Mouse (Mus musculus): Measurements from ENCODE around the gene Brap.
"Not testable (repeated sequence)": the region's sequence is repeated elsewhere in the genome, so short reads cannot be mapped to it uniquely, and the experiment has no call there.

The Brap gene

GRCm38 (mm10) chr5:121657656-121658055 is 2.7 kb upstream of the Brap start:
- DNase-seq (ENCODE audit: low read depth, low spot score); H3K36me3 ChIP-seq (ENCODE audit: control insufficient read depth, insufficient read depth, low read length, poor library complexity, severe bottlenecking); H3K27me3 ChIP-seq (ENCODE audit: control insufficient read depth, insufficient read depth, low read length, poor library complexity, severe bottlenecking): not testable (repeated sequence)

DNA sequence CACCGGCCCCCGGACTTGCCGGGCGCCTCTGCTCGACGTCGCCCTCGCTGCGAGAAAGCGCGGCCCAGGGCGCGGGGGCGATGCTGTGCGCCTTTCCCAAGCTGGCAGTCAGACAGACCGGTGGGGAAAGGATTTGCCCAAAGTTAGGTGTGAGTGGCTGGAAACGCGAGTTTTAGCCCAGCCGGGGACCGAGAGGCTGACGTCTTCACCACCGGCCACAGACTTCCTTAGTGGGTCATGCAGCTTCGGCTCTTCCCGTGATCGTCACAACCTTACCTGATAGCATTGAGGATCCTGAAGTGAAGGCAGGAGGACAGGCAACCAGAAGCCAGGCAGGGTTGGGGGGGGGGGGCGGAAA is 513 bp downstream of the Brap start:
- peak; percentile 52 for DNase-seq (ENCODE audit: low read depth, low spot score)
- Histone ChIP-seq H3K27me3 (ENCODE audit: control insufficient read depth, insufficient read depth, low read length, poor library complexity, severe bottlenecking) (no peaks in the 10 kb centered on the region), H3K36me3 (ENCODE audit: control insufficient read depth, insufficient read depth, low read length, poor library complexity, severe bottlenecking) (peaks cover 2% of the 10 kb centered on the region)

GRCm38 (mm10) chr5:121661494-121661893 is 1.1 kb downstream of the Brap start:
- DNase-seq (ENCODE audit: low read depth, low spot score): no peak
- no peaks in the 10 kb centered on the region for H3K27me3 ChIP-seq (ENCODE audit: control insufficient read depth, insufficient read depth, low read length, poor library complexity, severe bottlenecking)

GRCm38 (mm10) chr5:121663456-121663855 is 3.1 kb downstream of the Brap start:
- DNase-seq (ENCODE audit: low read depth, low spot score): no peak
- no peaks in the 10 kb centered on the region for H3K27me3 ChIP-seq (ENCODE audit: control insufficient read depth, insufficient read depth, low read length, poor library complexity, severe bottlenecking)
- peaks cover 5% of the 10 kb centered on the region for H3K36me3 ChIP-seq (ENCODE audit: control insufficient read depth, insufficient read depth, low read length, poor library complexity, severe bottlenecking)

More at GRCm38 (mm10) chr5:121661494-121661893, 1.1 kb downstream of the Brap start:
- H3K36me3 ChIP-seq (ENCODE audit: control insufficient read depth, insufficient read depth, low read length, poor library complexity, severe bottlenecking): peaks cover 2% of the 10 kb centered on the region

DNA sequence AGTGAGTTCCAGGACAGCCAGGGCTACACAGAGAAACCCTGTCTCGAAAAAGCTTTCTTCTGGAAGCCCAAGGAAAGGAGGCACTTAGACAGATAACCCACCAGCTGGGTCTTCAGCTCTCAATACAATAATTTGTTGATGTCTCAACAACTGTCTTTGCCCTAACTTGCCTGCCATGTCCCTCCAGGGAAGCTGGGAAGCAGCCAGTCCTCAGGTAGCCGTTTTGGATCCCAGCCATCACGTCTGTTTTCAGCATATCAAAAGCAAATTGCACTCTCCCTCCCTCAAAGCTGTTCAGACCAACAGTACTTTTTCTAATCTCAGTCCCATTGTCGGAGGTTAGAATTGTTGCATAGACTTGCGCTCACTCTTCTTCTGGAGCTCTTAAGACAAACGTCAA is 3.7 kb downstream of the Brap start:
- Histone ChIP-seq H3K27me3 (ENCODE audit: control insufficient read depth, insufficient read depth, low read length, poor library complexity, severe bottlenecking) (no peaks in the 10 kb centered on the region), H3K36me3 (ENCODE audit: control insufficient read depth, insufficient read depth, low read length, poor library complexity, severe bottlenecking) (peaks cover 5% of the 10 kb centered on the region)
- DNase-seq (ENCODE audit: low read depth, low spot score): no peak

GRCm38 (mm10) chr5:121664971-121665370 is 4.6 kb downstream of the Brap start:
- no peaks in the 10 kb centered on the region for H3K27me3 ChIP-seq (ENCODE audit: control insufficient read depth, insufficient read depth, low read length, poor library complexity, severe bottlenecking)
- peaks cover 5% of the 10 kb centered on the region for H3K36me3 ChIP-seq (ENCODE audit: control insufficient read depth, insufficient read depth, low read length, poor library complexity, severe bottlenecking)
- DNase-seq (ENCODE audit: low read depth, low spot score): no peak

DNA sequence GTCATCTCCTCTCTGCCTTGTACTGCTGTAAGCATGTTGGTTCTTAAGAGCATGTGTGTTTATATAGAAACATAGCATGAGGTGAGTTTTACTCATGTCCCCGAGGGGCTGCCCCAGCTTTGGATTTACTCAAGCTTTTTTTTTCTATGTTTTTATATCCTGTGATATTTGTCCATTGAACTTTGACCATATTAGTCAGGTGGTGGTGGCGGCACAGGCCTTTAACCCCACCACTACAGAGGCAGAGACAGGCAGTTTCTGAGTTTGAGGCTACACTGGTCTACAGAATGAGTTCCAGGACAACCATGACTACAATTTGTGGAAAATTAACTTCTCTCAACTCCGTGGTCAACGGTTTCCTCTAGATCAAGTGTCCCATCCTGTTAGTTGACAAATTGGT is 6.7 kb downstream of the Brap start:
- Histone ChIP-seq H3K27me3 (ENCODE audit: control insufficient read depth, insufficient read depth, low read length, poor library complexity, severe bottlenecking) (no peaks in the 10 kb centered on the region; the same call in 1 of the 2 replicates), H3K36me3 (ENCODE audit: control insufficient read depth, insufficient read depth, low read length, poor library complexity, severe bottlenecking) (peaks cover 9% of the 10 kb centered on the region)
- DNase-seq (ENCODE audit: low read depth, low spot score): no peak

DNA sequence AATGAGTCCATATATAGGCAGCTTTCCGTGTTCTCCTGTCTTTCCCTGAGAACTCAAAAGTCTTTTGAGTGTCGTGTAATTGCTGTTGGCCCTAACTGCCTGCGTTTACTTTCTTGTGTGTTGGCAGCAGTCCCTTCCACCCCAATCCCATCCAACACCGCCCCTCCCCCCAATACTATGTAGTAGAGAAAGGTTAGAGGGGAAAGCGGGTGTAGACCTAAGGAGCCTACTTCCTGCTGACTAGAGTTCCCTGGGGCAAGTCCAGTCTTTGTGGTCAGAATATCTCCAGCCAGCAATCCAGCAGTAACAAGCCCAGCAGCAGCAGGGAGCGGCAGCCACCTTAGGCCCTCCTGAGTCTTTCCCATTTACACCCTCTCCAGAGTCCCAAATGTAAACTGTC is 8.0 kb downstream of the Brap start:
- no peaks in the 10 kb centered on the region; the same call in 1 of the 2 replicates for H3K27me3 ChIP-seq (ENCODE audit: control insufficient read depth, insufficient read depth, low read length, poor library complexity, severe bottlenecking)
- peaks cover 9% of the 10 kb centered on the region; the same call in 1 of the 2 replicates for H3K36me3 ChIP-seq (ENCODE audit: control insufficient read depth, insufficient read depth, low read length, poor library complexity, severe bottlenecking)
- DNase-seq (ENCODE audit: low read depth, low spot score): no peak

DNA sequence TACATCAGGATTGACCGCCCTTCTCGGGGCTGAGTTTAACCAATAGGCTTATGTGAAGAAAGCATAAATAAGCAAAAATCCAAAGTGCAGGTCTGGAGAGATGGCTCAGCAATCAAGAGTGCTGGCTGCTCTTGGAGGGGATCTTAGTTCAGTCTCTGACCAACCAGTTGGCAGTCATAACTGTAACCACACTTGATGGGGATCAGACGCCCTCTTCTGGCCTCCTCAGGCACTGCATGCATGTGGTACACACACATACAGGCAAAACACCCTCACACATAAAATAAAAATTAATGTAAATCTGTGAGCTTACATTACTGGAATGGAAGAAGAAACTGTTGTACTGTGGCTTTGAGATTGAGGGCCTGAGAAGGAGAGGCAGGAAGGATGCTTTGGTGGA is 10.0 kb downstream of the Brap start:
- peak; percentile 51 for DNase-seq (ENCODE audit: low read depth, low spot score)
- Histone ChIP-seq H3K27me3 (ENCODE audit: control insufficient read depth, insufficient read depth, low read length, poor library complexity, severe bottlenecking) (no peaks in the 10 kb centered on the region; the same call in 1 of the 2 replicates), H3K36me3 (ENCODE audit: control insufficient read depth, insufficient read depth, low read length, poor library complexity, severe bottlenecking) (peaks cover 9% of the 10 kb centered on the region; the same call in 1 of the 2 replicates)

- Histone ChIP-seq H3K27me3 (ENCODE audit: control insufficient read depth, insufficient read depth, low read length, poor library complexity, severe bottlenecking) (no peaks in the 10 kb centered on the region), H3K36me3 (ENCODE audit: control insufficient read depth, insufficient read depth, low read length, poor library complexity, severe bottlenecking) (peaks cover 28% of the 10 kb centered on the region)
- DNase-seq (ENCODE audit: low read depth, low spot score): no peak
Observed at GRCm38 (mm10) chr5:121682250-121682649, 21.9 kb downstream of the Brap start.

- no peak for DNase-seq (ENCODE audit: low read depth, low spot score)
- H3K36me3 ChIP-seq (ENCODE audit: control insufficient read depth, insufficient read depth, low read length, poor library complexity, severe bottlenecking): peaks cover 18% of the 10 kb centered on the region
- H3K27me3 ChIP-seq (ENCODE audit: control insufficient read depth, insufficient read depth, low read length, poor library complexity, severe bottlenecking): no peaks in the 10 kb centered on the region
Observed at GRCm38 (mm10) chr5:121685495-121685894, 25.1 kb downstream of the Brap start.

- DNase-seq (ENCODE audit: low read depth, low spot score): no peak
- Histone ChIP-seq H3K36me3 (ENCODE audit: control insufficient read depth, insufficient read depth, low read length, poor library complexity, severe bottlenecking) (peaks cover 16% of the 10 kb centered on the region), H3K27me3 (ENCODE audit: control insufficient read depth, insufficient read depth, low read length, poor library complexity, severe bottlenecking) (no peaks in the 10 kb centered on the region)
Observed at GRCm38 (mm10) chr5:121686113-121686898, 25.9 kb downstream of the Brap start.

DNA sequence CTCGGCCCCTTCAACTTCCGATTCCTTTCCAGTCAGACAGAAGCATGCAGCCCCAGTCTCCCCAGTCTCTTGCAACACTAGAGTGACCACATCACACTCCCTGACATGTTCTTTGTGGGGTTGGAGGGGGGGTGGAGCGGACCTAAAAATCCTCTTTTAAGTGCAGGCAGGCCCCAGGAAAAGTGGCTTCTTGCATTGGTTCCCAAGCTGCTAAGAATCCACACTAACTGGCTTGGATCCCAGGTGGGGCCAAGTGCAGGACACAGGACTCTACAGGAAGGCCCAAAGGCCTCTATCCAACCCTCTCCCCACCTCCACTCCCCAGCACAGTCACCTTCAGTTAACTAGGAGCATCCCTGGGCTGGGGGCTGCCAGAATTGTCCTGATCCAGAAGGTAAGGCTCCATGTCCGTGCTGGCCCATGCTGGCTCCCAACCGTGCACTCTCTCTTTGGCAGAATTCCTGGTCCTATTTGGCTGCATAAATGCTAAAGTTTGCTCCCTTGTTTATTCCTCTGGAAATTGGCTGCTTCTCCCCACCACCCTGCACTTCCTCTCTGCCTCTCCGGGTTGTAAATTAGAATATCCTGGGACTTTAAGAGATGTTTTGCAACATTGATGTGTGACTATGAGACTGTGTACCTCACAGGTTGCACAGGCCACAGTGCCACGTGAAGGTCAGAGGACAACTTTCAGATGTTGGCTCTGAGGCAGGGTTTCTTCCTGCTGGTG is 30.3 kb downstream of the Brap start:
- Histone ChIP-seq H3K36me3 (ENCODE audit: control insufficient read depth, insufficient read depth, low read length, poor library complexity, severe bottlenecking) (0 out of 2 replicates have a peak, but pooled peaks cover 8% of the 10 kb centered on the region), H3K27me3 (ENCODE audit: control insufficient read depth, insufficient read depth, low read length, poor library complexity, severe bottlenecking) (no peaks in the 10 kb centered on the region)
- no peak for DNase-seq (ENCODE audit: low read depth, low spot score)

GRCm38 (mm10) chr5:121691436-121691835 is 31.1 kb downstream of the Brap start:
- not testable (repeated sequence) for H3K27me3 ChIP-seq (ENCODE audit: control insufficient read depth, insufficient read depth, low read length, poor library complexity, severe bottlenecking); H3K36me3 ChIP-seq (ENCODE audit: control insufficient read depth, insufficient read depth, low read length, poor library complexity, severe bottlenecking); DNase-seq (ENCODE audit: low read depth, low spot score)

DNA sequence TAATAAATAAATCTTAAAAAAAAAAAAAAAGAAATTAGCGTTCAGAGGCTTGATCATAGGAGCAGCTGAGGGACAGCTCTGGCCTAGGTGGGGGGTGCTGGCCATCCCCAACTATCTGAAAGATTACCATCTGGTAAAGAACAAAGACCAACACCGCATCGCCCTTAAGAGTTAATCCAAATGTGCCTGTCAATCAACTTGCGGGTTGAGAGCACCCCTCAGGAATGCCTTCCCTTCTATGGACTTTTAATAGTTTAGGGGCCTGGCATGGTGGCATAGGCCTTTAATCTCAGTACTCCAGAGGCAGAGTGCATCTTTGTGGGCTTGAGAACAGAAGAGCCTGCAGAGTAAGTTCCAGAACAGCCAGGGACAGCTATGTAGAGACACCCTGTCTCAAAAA is 32.5 kb downstream of the Brap start:
- Histone ChIP-seq H3K27me3 (ENCODE audit: control insufficient read depth, insufficient read depth, low read length, poor library complexity, severe bottlenecking) (no peaks in the 10 kb centered on the region), H3K36me3 (ENCODE audit: control insufficient read depth, insufficient read depth, low read length, poor library complexity, severe bottlenecking) (no peaks in the 10 kb centered on the region)
- DNase-seq (ENCODE audit: low read depth, low spot score): no peak

Measured in splenic B cell, adult 2 months (primary cell).